Mouse (Mus musculus) frontal cortex, postnatal 25 days (tissue): ENCODE measurements around the gene Ndufa5.
A peak's percentile ranks its signal among the peaks of the same experiment; 100 is the strongest.

Source experiments
- DNase-seq, 2 experiments: peaks; one replicate each; pipeline ENCODE4 v3.0.0; 2022; ENCODE audit warnings: low spot score in 2 of 2

Gene Ndufa5

GRCm38 (mm10) chr6:24527155-24528063, at the start of gene Ndufa5:
Ndufa5 (minus strand) TSS chr6:24528013.
- peak; percentile 74 to 82 for DNase-seq

GRCm38 (mm10) chr6:24573319-24573718, 45.5 kb upstream of the Ndufa5 start:
- no peak for DNase-seq

GRCm38 (mm10) chr6:24572431-24572830, 44.6 kb upstream of the Ndufa5 start:
- DNase-seq, result no peak

- no peak for DNase-seq
Measured at GRCm38 (mm10) chr6:24571126-24571525, 43.3 kb upstream of the Ndufa5 start.

GRCm38 (mm10) chr6:24570278-24570677, 42.5 kb upstream of the Ndufa5 start:
- no peak for DNase-seq

- no peak for DNase-seq
Measured at GRCm38 (mm10) chr6:24569711-24570110, 41.9 kb upstream of the Ndufa5 start.

- no peak for DNase-seq
Measured at GRCm38 (mm10) chr6:24568963-24569362, 41.1 kb upstream of the Ndufa5 start.

GRCm38 (mm10) chr6:24564886-24565285, 37.1 kb upstream of the Ndufa5 start:
- DNase-seq, result no peak

- no peak for DNase-seq
Measured at GRCm38 (mm10) chr6:24564081-24564480, 36.3 kb upstream of the Ndufa5 start.

GRCm38 (mm10) chr6:24555488-24555887, 27.7 kb upstream of the Ndufa5 start:
- DNase-seq, result no peak

- DNase-seq, result no peak
Measured at GRCm38 (mm10) chr6:24554427-24555086, 26.7 kb upstream of the Ndufa5 start.

- DNase-seq, result no peak
Measured at GRCm38 (mm10) chr6:24552046-24552445, 24.2 kb upstream of the Ndufa5 start.

- no peak for DNase-seq
Measured at GRCm38 (mm10) chr6:24549801-24550200, 22.0 kb upstream of the Ndufa5 start.

GRCm38 (mm10) chr6:24546716-24547420, 19.1 kb upstream of the Ndufa5 start:
- DNase-seq, result no peak

- no peak for DNase-seq
Measured at GRCm38 (mm10) chr6:24543119-24543591, 15.3 kb upstream of the Ndufa5 start.

- no peak for DNase-seq
Measured at GRCm38 (mm10) chr6:24542393-24542792, 14.6 kb upstream of the Ndufa5 start.

GRCm38 (mm10) chr6:24540106-24540505, 12.3 kb upstream of the Ndufa5 start:
- DNase-seq, result no peak

GRCm38 (mm10) chr6:24538435-24538834, 10.6 kb upstream of the Ndufa5 start:
- DNase-seq, result no peak

GRCm38 (mm10) chr6:24532804-24533203, 5.0 kb upstream of the Ndufa5 start:
- no peak for DNase-seq

- DNase-seq, result no peak
Measured at GRCm38 (mm10) chr6:24530711-24531420, 3.1 kb upstream of the Ndufa5 start.

- no peak for DNase-seq
Measured at GRCm38 (mm10) chr6:24530166-24530565, 2.4 kb upstream of the Ndufa5 start.

GRCm38 (mm10) chr6:24528064-24528243, 141 bp upstream of the Ndufa5 start, which contains the start of gene Asb15:
Asb15 (plus strand) TSS chr6:24528144.
- no peak for DNase-seq
